Mouse (Mus musculus) lung, embryonic 15.5 days (tissue): ENCODE results near the gene Casp9. TPM values are rescaled to one million over a fixed set of nuclear protein-coding genes. Genes with fewer than 3 reads are reported as not detected.

Experiments
- ATAC-seq: fragments of 200-750 bp; cut with Nextera tagmentation; 2 replicates; pipeline ENCODE4 v1.8.0; 2017; ENCODE audit warnings: moderate number of reproducible peaks, borderline replicate concordance; ENCODE audit not compliant: low FRiP score, low TSS enrichment; ENCODE audit errors: extremely low read depth
- H3K27ac ChIP-seq: fragments of 300-500 bp; sonication (generic); 2 replicates; pipeline ENCODE4 v1.5.1; 2015; ENCODE audit warnings: moderate library complexity, mild to moderate bottlenecking, inconsistent platforms
- H3K27me3 ChIP-seq: fragments of 300-500 bp; sonication (generic); 2 replicates; pipeline ENCODE4 v1.6.1; 2015; ENCODE audit warnings: inconsistent platforms
- H3K36me3 ChIP-seq: fragments of 300-500 bp; sonication (generic); 2 replicates; pipeline ENCODE4 v1.6.1; 2015; ENCODE audit warnings: inconsistent platforms
- H3K4me1 ChIP-seq: fragments of 300-500 bp; sonication (generic); 2 replicates; pipeline ENCODE4 v1.6.1; 2015; ENCODE audit warnings: inconsistent platforms
- H3K4me2 ChIP-seq: fragments of 300-500 bp; sonication (generic); 2 replicates; pipeline ENCODE4 v1.6.1; 2015; ENCODE audit warnings: inconsistent platforms, mild to moderate bottlenecking, moderate library complexity
- H3K4me3 ChIP-seq: fragments of 300-500 bp; sonication (generic); 2 replicates; pipeline ENCODE4 v1.5.1; 2015; ENCODE audit warnings: mild to moderate bottlenecking, inconsistent platforms
- H3K9ac ChIP-seq: fragments of 300-500 bp; sonication (generic); 2 replicates; pipeline ENCODE4 v1.6.1; 2015; ENCODE audit warnings: inconsistent platforms
- H3K9me3 ChIP-seq: fragments of 300-500 bp; sonication (generic); 2 replicates; pipeline ENCODE4 v1.6.1; 2016; ENCODE audit warnings: inconsistent platforms
- WGBS: fragments of 180-500 bp; shearing (Covaris S2); methylation state at CpG from one replicate; pipeline ENCODE4 v1.1.7; 2015; 5-methylcytosine and 5-hydroxymethylcytosine counted together
- polyA plus RNA-seq: library from polyadenylated mRNA; unstranded; fragments of >200 nt; fragmentation: Nextera tagmentation; extraction: Ambion mirVana; gene quantifications from 2 replicates; pipeline ENCODE4 v1.2.1, GENCODE M21; 2015

Casp9 gene
- 24.0 and 24.1 TPM in 2 replicates for polyA plus RNA-seq

DNA sequence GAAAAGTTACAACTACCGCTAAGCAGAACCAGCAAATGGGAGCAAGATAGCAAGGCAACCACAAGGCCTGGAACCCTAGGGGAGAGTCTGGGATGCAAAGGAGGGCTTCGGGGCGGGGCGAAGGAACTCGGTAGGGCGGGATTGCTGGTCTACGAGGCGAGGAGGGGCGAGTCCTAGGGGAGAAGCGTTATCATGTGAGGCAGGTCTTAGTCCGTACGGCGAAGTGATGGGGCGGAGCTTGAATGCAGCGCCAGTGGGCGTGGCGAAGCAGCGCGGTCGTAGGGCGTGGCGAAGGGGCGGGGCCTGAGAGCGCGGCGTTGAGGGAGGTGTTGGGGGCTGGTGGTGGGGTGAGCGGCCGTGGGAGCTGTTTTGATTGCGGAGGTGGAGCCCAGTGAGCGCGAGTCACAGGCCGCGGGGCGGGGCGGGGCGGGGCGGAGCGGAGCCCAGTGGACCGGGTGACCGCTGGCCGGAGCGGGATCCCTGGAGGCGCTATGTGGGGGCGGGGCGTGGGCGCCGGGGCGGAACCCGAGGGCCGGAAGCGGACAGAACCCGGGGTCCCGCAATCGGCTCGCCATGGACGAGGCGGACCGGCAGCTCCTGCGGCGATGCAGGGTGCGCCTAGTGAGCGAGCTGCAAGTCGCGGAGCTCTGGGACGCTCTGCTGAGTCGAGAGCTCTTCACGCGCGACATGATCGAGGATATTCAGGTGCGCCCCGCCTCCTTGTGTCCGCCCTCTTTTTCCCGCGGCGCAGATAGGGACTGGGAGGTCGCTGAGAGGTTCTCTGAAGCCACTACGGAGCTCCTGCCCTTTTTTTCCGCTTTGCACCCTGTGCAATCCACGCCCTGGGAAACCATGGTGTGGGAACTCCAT is at the start of gene Casp9:
Gene Casp9, plus strand, starts transcription at position 331 of the 870 bp plus-strand sequence.
- Histone ChIP-seq H3K27me3 (no peaks in the 10 kb centered on the region), H3K4me2 (peak within 1 kb of the TSS; percentile 61), H3K36me3 (no peaks in the 10 kb centered on the region; the same call in 1 of the 2 replicates), H3K4me3 (peak within 1 kb of the TSS; percentile 67), H3K27ac (peak within 1 kb of the TSS; percentile 95), H3K9ac (peak within 1 kb of the TSS; percentile 66), H3K4me1 (peaks cover 35% of the 10 kb centered on the region), H3K9me3 (no peaks in the 10 kb centered on the region)
- ATAC-seq: peak; percentile 86
- under 1% methylated on average over 80 of the region's 80 CpGs for WGBS

DNA sequence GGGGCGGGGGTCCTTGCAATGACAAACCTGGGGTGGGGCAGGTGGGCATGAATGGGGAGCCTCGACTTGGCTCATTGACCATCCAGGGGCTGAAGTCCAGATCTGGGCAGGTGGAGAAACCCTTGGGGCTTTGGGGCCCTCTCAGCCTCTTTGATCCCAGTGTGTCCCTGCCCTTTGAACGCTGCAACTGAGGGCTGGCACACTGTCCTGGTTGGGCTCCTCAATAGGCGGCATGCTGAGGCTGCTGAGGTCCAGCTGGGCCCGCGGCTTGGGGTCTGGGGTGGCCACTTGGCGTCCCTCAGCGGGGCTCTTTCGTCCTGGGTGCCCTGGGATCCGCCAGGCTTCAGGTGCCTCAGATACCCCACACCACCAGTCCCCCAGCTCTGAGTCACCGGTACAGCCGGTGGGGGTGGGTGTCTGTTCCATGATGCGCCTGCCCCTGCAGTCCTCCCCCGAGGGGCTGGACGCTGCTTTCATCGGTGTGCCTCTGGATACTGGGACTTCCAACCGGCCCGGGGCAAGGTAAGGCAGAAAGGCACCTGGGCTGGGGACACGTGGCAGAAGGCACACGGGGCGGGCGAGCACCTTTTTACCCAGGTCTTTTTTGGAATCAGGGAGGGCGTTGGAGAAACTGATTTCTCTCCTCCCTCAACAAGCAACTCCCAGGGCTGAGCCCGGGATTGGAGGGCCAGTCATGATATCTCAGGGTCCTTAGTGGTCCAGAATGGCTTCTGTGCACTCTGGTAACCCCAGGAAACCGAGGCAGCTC is 46.6 kb upstream of the Casp9 start, which contains the start of gene Agmat:
Gene Agmat, plus strand, starts transcription at position 95 of the 769 bp plus-strand sequence.
- 19% methylated on average over 25 of the region's 25 CpGs for WGBS
- Histone ChIP-seq H3K9ac (no peak within 1 kb of the TSS), H3K27ac (no peak within 1 kb of the TSS), H3K4me2 (no peak within 1 kb of the TSS), H3K36me3 (no peaks in the 10 kb centered on the region), H3K4me1 (no peaks in the 10 kb centered on the region), H3K4me3 (no peak within 1 kb of the TSS), H3K9me3 (no peaks in the 10 kb centered on the region), H3K27me3 (peaks cover 4% of the 10 kb centered on the region; the same call in 1 of the 2 replicates)
- ATAC-seq: no peak

DNA sequence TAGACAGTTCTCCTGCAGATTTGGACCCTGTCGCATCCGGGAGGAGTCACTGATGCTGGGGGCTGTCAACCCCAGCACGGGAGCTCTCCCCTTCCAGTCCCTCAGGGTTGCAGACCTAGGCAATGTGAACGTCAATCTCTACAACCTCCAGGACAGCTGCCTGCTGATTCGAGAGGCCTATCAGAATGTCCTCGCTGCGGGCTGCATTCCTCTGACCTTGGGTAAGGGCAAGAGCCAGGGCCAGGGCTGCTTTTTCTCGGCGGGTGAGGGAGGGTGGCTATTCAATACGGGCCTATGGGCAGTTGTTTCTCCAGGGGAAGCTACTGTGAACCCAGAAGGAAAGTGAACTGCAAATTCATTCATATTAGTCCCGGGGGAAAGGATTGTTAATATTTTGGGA is 43.9 kb upstream of the Casp9 start:
- 37% methylated on average over 11 of the region's 11 CpGs for WGBS
- Histone ChIP-seq H3K27me3 (peaks cover 4% of the 10 kb centered on the region; the same call in 1 of the 2 replicates), H3K27ac (no peak overlapping the region), H3K9ac (no peak overlapping the region), H3K4me2 (no peak overlapping the region), H3K4me1 (peaks cover 4% of the 10 kb centered on the region; the same call in 1 of the 2 replicates), H3K36me3 (no peaks in the 10 kb centered on the region), H3K4me3 (no peak overlapping the region), H3K9me3 (no peaks in the 10 kb centered on the region)
- ATAC-seq: no peak

DNA sequence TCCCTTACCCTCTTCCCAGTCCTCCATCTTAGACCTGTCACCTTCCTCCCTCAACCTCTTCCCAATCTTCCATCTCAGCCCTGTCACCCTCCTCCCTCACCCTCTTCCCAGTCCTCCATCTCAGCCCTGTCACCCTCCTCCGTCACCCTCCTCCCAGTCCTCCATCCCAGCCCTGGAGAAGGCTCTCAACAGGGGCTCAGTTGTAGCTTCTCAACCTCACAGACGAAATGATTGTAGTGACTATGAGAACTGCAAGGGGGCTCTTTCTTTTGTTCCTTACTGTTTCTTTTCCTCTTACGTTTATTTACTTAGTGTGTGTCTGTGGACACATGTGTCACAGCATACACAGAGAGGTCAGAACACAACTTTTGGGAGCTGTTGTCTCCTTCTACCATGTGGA is 42.6 kb upstream of the Casp9 start:
- 33% methylated on average over 3 of the region's 3 CpGs for WGBS
- Histone ChIP-seq H3K9me3 (no peaks in the 10 kb centered on the region), H3K4me3 (no peak overlapping the region), H3K4me1 (peaks cover 4% of the 10 kb centered on the region; the same call in 1 of the 2 replicates), H3K9ac (no peak overlapping the region), H3K27me3 (peaks cover 4% of the 10 kb centered on the region; the same call in 1 of the 2 replicates), H3K36me3 (no peaks in the 10 kb centered on the region), H3K4me2 (no peak overlapping the region), H3K27ac (no peak overlapping the region)
- no peak for ATAC-seq

DNA sequence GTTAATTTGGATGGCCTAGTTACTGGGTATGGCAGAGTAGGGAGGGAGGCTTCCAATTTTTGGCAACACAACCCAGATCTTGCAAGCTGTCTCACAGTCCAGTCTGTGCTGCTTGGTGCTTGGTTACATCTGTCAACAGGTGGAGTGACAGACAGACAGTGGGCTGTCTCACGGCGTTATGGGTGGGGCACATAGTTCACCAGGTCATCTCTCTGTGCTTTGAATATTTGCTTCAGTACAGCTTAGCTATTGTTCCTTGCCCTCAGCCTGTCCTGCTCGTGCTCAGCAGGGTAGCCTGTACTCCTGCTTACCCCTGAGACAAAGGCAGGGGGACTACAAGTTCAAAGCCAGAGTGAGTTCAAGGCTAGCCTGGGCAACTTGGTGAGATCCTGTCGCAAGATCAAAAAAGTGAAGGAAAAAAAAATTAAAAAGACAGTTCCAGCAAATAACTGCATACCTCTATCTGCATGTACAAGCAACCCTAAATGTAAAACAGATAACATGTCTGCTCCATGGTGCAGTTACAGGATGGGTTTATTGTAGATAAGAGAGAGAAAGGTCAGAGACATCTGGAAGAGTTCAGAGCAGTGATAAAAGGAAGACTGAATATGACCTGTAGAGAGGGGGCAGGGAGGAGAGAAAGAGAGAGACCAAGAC is 41.9 kb upstream of the Casp9 start:
- Histone ChIP-seq H3K4me1 (peaks cover 4% of the 10 kb centered on the region; the same call in 1 of the 2 replicates), H3K9me3 (no peaks in the 10 kb centered on the region), H3K27me3 (peaks cover 4% of the 10 kb centered on the region; the same call in 1 of the 2 replicates), H3K4me2 (no peak overlapping the region), H3K36me3 (no peaks in the 10 kb centered on the region), H3K4me3 (no peak overlapping the region), H3K9ac (no peak overlapping the region), H3K27ac (0 out of 2 replicates have a peak overlapping the region, but pooled peaks have one; percentile 33)
- peak; percentile 40; the same call in 1 of the 2 replicates for ATAC-seq
- 23% methylated on average over 4 of the region's 4 CpGs for WGBS

DNA sequence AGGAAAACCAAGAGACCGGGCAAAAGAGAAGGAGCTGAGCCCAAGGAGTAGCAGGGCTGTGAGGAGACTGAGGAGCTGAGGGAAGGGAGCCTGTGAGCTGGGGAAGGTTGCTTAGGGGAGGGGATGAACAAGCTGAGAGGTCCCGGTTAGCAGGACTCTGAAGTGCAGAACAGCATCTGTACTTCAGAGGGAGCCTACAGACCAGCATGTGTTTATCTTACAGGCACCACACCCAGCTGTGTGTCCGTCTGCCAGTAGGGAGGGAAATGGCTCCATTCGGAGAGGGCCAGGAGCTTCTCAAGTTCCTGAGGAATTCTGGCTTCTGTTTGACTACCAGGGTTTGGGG is 41.4 kb upstream of the Casp9 start:
- Histone ChIP-seq H3K27ac (0 out of 2 replicates have a peak overlapping the region, but pooled peaks have one; percentile 33), H3K9ac (no peak overlapping the region), H3K36me3 (no peaks in the 10 kb centered on the region), H3K4me1 (peaks cover 4% of the 10 kb centered on the region; the same call in 1 of the 2 replicates), H3K4me2 (no peak overlapping the region), H3K4me3 (no peak overlapping the region), H3K9me3 (no peaks in the 10 kb centered on the region), H3K27me3 (no peaks in the 10 kb centered on the region; the same call in 1 of the 2 replicates)
- WGBS: 1% methylated on average over 4 of the region's 4 CpGs
- peak; percentile 73; the same call in 1 of the 2 replicates for ATAC-seq

DNA sequence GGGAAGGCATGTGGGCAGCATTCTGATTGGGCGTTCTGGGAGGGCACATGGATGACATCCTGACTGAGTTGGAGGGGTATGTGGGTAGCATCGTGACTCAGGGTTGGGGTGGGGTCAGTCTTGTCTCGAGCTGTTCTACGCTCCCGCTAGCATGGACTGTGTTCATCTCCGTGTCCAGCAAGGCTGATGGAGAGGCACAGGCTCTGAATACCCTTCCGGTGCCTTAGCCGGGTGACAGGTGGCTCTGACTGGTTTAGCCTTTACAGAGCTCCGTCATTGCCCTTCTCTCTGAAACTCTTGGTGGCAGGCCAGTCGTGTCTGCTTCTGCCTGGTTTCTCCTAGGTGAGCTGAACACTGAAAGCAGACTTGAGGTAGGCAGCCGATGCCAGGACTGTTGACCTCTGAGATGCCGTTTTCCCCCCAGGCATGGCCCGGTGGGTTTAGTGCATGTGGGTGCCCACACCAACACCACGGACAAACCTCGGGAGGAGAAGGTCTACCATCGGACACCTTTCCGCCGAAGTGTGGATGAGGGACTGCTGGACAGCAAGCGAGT is 38.0 kb upstream of the Casp9 start:
- Histone ChIP-seq H3K4me1 (peaks cover 4% of the 10 kb centered on the region; the same call in 1 of the 2 replicates), H3K9me3 (no peaks in the 10 kb centered on the region), H3K4me2 (no peak overlapping the region), H3K27ac (no peak overlapping the region), H3K36me3 (no peaks in the 10 kb centered on the region), H3K4me3 (no peak overlapping the region), H3K27me3 (no peaks in the 10 kb centered on the region), H3K9ac (no peak overlapping the region)
- ATAC-seq: no peak
- WGBS: 85% methylated on average over 19 of the region's 19 CpGs

- no peak for ATAC-seq
Measured at GRCm38 (mm10) chr4:141757124-141757523, 36.3 kb upstream of the Casp9 start.

DNA sequence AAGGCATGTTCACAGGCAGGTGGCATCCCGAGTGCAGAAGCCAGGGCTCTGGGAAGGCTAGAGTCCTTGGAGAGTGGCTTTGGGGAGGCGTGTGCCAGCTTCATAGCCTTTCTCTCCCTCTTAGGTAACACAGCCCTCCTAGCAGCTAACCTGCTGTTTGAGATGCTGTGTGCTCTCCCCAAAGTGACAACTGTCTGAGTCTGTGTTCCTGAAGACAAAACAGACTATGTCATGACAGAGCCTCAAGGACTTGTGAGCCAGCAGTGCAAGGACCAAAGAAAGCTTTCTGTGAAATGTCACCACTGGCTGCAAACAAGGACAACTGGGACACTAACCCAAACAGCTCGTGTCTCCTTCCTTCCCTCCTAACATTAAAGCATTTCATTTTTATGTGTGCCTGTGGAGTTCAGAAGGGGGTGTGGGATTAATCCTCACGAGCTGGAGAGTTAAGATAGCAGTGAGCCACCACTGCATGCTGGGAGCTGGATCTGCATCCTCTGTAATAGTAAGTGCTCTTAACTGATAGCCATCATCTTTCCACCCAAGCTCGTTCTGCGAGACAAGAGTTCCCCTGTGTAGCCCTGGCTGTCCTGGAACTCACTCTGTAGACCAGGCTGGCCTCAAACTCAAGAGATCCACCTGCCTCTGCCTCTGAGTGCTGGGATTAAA is 34.4 kb upstream of the Casp9 start:
- no peak overlapping the region for H3K27ac ChIP-seq
- 64% methylated on average over 6 of the region's 6 CpGs for WGBS
- H3K9ac ChIP-seq: no peak overlapping the region
- ATAC-seq: no peak
- H3K4me2 ChIP-seq: no peak overlapping the region
- H3K4me3 ChIP-seq: no peak overlapping the region
- peaks cover 27% of the 10 kb centered on the region for H3K36me3 ChIP-seq
- no peaks in the 10 kb centered on the region for H3K9me3 ChIP-seq
- H3K27me3 ChIP-seq: no peaks in the 10 kb centered on the region
- no peaks in the 10 kb centered on the region for H3K4me1 ChIP-seq

More at GRCm38 (mm10) chr4:141757124-141757523, 36.3 kb upstream of the Casp9 start:
- Histone ChIP-seq H3K4me1 (peaks cover under 1% of the 10 kb centered on the region; the same call in 1 of the 2 replicates), H3K9ac (no peak overlapping the region), H3K27ac (no peak overlapping the region), H3K36me3 (peaks cover 11% of the 10 kb centered on the region), H3K9me3 (no peaks in the 10 kb centered on the region), H3K4me2 (no peak overlapping the region), H3K27me3 (no peaks in the 10 kb centered on the region), H3K4me3 (no peak overlapping the region)
- 81% methylated on average over 3 of the region's 3 CpGs for WGBS

GRCm38 (mm10) chr4:141760942-141761341 is 32.5 kb upstream of the Casp9 start:
- no peak for ATAC-seq
- H3K4me3 ChIP-seq: no peak overlapping the region
- no peak overlapping the region for H3K4me2 ChIP-seq
- H3K4me1 ChIP-seq: no peaks in the 10 kb centered on the region
- H3K27ac ChIP-seq: no peak overlapping the region
- 73% methylated on average over 4 of the region's 4 CpGs for WGBS
- H3K9me3 ChIP-seq: no peaks in the 10 kb centered on the region
- no peaks in the 10 kb centered on the region for H3K27me3 ChIP-seq
- no peak overlapping the region for H3K9ac ChIP-seq
- H3K36me3 ChIP-seq: peaks cover 35% of the 10 kb centered on the region
